ENCODE assay signal across 25 mouse cellular contexts in the genomic region with DNA sequence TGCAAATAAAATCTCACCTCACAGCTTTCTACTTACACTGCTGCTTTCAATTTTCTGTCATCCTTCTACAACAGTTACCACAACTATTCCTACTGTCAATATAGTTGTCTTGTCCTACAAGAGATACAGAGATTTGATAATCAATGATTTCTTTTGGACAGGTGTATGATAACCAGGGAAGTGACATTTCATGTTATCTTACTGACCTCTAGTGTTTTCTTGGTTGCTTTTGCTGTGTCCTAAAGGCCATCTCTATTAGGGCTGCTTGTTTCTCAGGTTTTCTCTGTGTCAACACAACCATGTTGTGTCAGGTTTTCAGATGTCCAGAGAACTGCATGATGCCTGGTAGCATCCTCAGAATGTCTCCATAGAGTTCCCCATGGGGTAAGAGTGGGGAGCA. TPM values are rescaled to one million over a fixed set of nuclear protein-coding genes. Genes with fewer than 3 reads are reported as not detected.
DNase-seq lines count a peak whose midpoint lies in the region; ATAC-seq and TF ChIP-seq lines count a peak whose summit lies in the region.
"Had no signal": no experiment of that assay in that cellular context is flagged by ENCODE, and none has a peak within 500 bp of the region (broad histone marks: within the 10 kb centered on the region; RNA-seq: fewer than 3 reads in every experiment).

No protein-coding gene starts in this region.

- DNase-seq in A20 (ENCODE audit: low read depth, low spot score), result peak; percentile 18
- no peak for DNase-seq in CH12.LX (ENCODE audit: extremely low read depth)
- DNase-seq in Patski (ENCODE audit: low read depth, low spot score), result no peak
- no peak for DNase-seq in stomach, postnatal 0 days (ENCODE audit: low spot score)
- DNase-seq in right cerebral cortex, postnatal 36 days (ENCODE audit: low spot score in 2 of 2), result no peak
- DNase-seq in layer of hippocampus, adult 8-10 months (ENCODE audit: low spot score in 2 of 2), result no peak
- DNase-seq: adrenal gland, adult 2 months; adrenal gland, postnatal 10 days; adrenal gland, postnatal 25 days; B cell, adult 2 months; cerebellum, adult 11 months; cerebellum, adult 18-20 months; cerebellum, adult 8-10 months; cerebellum, adult 9-11 months; cerebellum, postnatal 14 days; cerebellum, postnatal 36 days; embryo, embryonic 11 days; forebrain, postnatal 0 days had no signal

- in situ Hi-C loops in CH12.LX (cut with MboI; ENCODE audit: low pct_ligation_motif_present, low pct_unique_long_range_greater_than_20kb, low sequenced_read_pairs), result loop anchor here (5.0 to 10.0 kb wide), 3 partner anchors 115 to 468 kb away; partner anchors contain the start of gene Serpinb8
- in situ Hi-C loops in Patski (cut with MboI; ENCODE audit: low pct_unique_long_range_greater_than_20kb), result loop anchor here (5.0 to 10.0 kb wide), 4 partner anchors 115 to 468 kb away; partner anchors contain the start of gene Serpinb8

- ATAC-seq in Patski, result no peak
- no peak for ATAC-seq in stomach, postnatal 0 days (ENCODE audit: low FRiP score, low TSS enrichment)
- no peak for ATAC-seq in erythroblast, adult 5-6 weeks (replicated peaks; ENCODE audit: low FRiP score, poor library complexity, severe bottlenecking)
- ATAC-seq: CD4-positive, CD25-positive, alpha-beta regulatory T cell, adult 4 months; forebrain, embryonic 13.5 days; forebrain, embryonic 15.5 days; forebrain, postnatal 0 days had no signal

- H3K9me3 ChIP-seq in CH12.LX (replicated peaks; ENCODE audit: low read length), result no peaks in the 10 kb centered on the region
- no peaks in the 10 kb centered on the region for H3K9me3 ChIP-seq in stomach, postnatal 0 days (ENCODE audit: control insufficient read depth, low read length)
- H3K9me3 ChIP-seq: embryonic facial prominence, embryonic 13.5 days; embryonic facial prominence, embryonic 15.5 days; forebrain, embryonic 13.5 days; forebrain, embryonic 15.5 days had no signal

- CTCF ChIA-PET in Patski (lab: Charles Lee), result interaction anchor here (1.2 to 1.4 kb wide), 2 partner anchors 26 to 465 kb away, joined by 3 read pairs; no protein-coding TSS in a partner anchor

- no peak overlapping the region for H3K4me2 ChIP-seq in CH12.LX (ENCODE audit: insufficient read depth, low read depth, poor library complexity, severe bottlenecking)
- no peak overlapping the region for H3K4me2 ChIP-seq in stomach, postnatal 0 days (replicated peaks; ENCODE audit: low read depth)
- H3K4me2 ChIP-seq: embryonic facial prominence, embryonic 13.5 days; embryonic facial prominence, embryonic 15.5 days; forebrain, embryonic 13.5 days; forebrain, embryonic 15.5 days had no signal

- H3K36me3 ChIP-seq in CH12.LX (replicated peaks in 1 of 2; ENCODE audit: control insufficient read depth in 1 of 2, insufficient read depth in 1 of 2, low read length in 1 of 2), result no peaks in the 10 kb centered on the region
- no peaks in the 10 kb centered on the region for H3K36me3 ChIP-seq in stomach, postnatal 0 days (ENCODE audit: control insufficient read depth, insufficient read depth, low read length)
- H3K36me3 ChIP-seq: embryonic facial prominence, embryonic 13.5 days; embryonic facial prominence, embryonic 15.5 days; forebrain, embryonic 15.5 days had no signal

- H3K4me1 ChIP-seq in CH12.LX (ENCODE audit: control insufficient read depth in 1 of 2, insufficient read depth in 2 of 2), result no peaks in the 10 kb centered on the region
- H3K4me1 ChIP-seq in stomach, postnatal 0 days (replicated peaks; ENCODE audit: control insufficient read depth, insufficient read depth), result no peaks in the 10 kb centered on the region
- H3K4me1 ChIP-seq: embryonic facial prominence, embryonic 13.5 days; embryonic facial prominence, embryonic 15.5 days; forebrain, embryonic 13.5 days; forebrain, embryonic 15.5 days had no signal

- H3K4me3 ChIP-seq in CH12.LX (replicated peaks in 1 of 3; ENCODE audit: low read depth in 2 of 3, low read length in 2 of 3, poor library complexity in 1 of 3), result no peak overlapping the region
- no peak overlapping the region for H3K4me3 ChIP-seq in stomach, postnatal 0 days (ENCODE audit: low read depth, low read length)
- H3K4me3 ChIP-seq: embryonic facial prominence, embryonic 13.5 days; embryonic facial prominence, embryonic 15.5 days; forebrain, embryonic 13.5 days; forebrain, embryonic 15.5 days had no signal

- TF ChIP-seq CTCF in CH12.LX (conservative IDR thresholded peaks at IDR 0.05 in 1 of 2, IDR thresholded peaks at IDR 0.05 in 1 of 2; ENCODE audit: low read depth in 2 of 2, low read length in 2 of 2), result peak in 1 of 2 experiments; percentile 73; a peak in 2 of 4 replicates
- TF ChIP-seq CTCF in Patski (IDR thresholded peaks at IDR 0.05), result peak; percentile 25
- TF ChIP-seq CTCF in stomach, postnatal 0 days (IDR thresholded peaks at IDR 0.05; ENCODE audit: low read depth), result peak; percentile 18

- H3K79me2 ChIP-seq in CH12.LX (replicated peaks; ENCODE audit: control insufficient read depth, extremely low read depth, insufficient read depth, poor library complexity, severe bottlenecking), result no peaks in the 10 kb centered on the region

- POLR2A ChIA-PET in Patski (lab: Charles Lee), result no interaction called here

- H3K27me3 ChIP-seq in CH12.LX (replicated peaks) (no peaks in the 10 kb centered on the region), Patski (peaks cover 13% of the 10 kb centered on the region)
- no peaks in the 10 kb centered on the region for H3K27me3 ChIP-seq in stomach, postnatal 0 days (ENCODE audit: control insufficient read depth, insufficient read depth, low read length)
- H3K27me3 ChIP-seq: embryonic facial prominence, embryonic 13.5 days; embryonic facial prominence, embryonic 15.5 days; forebrain, embryonic 13.5 days; forebrain, embryonic 15.5 days had no signal

- no peak overlapping the region for H3K27ac ChIP-seq in CH12.LX (ENCODE audit: insufficient read depth, low read depth)
- no peak overlapping the region for H3K27ac ChIP-seq in stomach, postnatal 0 days (replicated peaks)
- H3K27ac ChIP-seq: embryonic facial prominence, embryonic 13.5 days; embryonic facial prominence, embryonic 15.5 days; forebrain, embryonic 13.5 days; forebrain, embryonic 15.5 days had no signal

- TF ChIP-seq RAD21 in CH12.LX (IDR thresholded peaks at IDR 0.05; ENCODE audit: low read depth, low read length), result peak; percentile 81

- no peak for TF ChIP-seq POLR2A in CH12.LX (IDR thresholded peaks at IDR 0.05; ENCODE audit: low read depth, low read length)

- no peak for TF ChIP-seq EP300 in CH12.LX (IDR thresholded peaks at IDR 0.05; ENCODE audit: low read length)
- no peak for TF ChIP-seq EP300 in stomach, postnatal 0 days (optimal IDR thresholded peaks at IDR 0.05)

- H3K9ac ChIP-seq in CH12.LX (ENCODE audit: insufficient read depth, low read depth), result no peak overlapping the region
- H3K9ac ChIP-seq in stomach, postnatal 0 days (ENCODE audit: low read length), result no peak overlapping the region
- H3K9ac ChIP-seq: embryonic facial prominence, embryonic 13.5 days; embryonic facial prominence, embryonic 15.5 days; forebrain, embryonic 13.5 days; forebrain, embryonic 15.5 days; forebrain, postnatal 0 days had no signal

- dilution Hi-C loops in CH12.LX (cut with MboI; ENCODE audit: extremely low pct_ligation_motif_present, extremely low pct_unique_long_range_greater_than_20kb, low sequenced_read_pairs), result no loop called here

TF ChIP-seq in CH12.LX, 34 proteins besides CTCF, POLR2A, EP300 and RAD21:
- TF ChIP-seq ELF1 (IDR thresholded peaks at IDR 0.05; ENCODE audit: low read depth, low read length) (no peak), ZC3H11A (IDR thresholded peaks at IDR 0.05; ENCODE audit: low read depth, low read length) (peak; percentile 44), SMC3 (IDR thresholded peaks at IDR 0.05; ENCODE audit: low read depth, low read length) (peak; percentile 75)

RNA-seq across cellular contexts. Expression of gene Serpinb2, which starts 31.3 kb away (rescaled TPM):
- total RNA-seq in CH12.LX (2012; rRNA removed) (not detected in 2 replicates), CH12.LX (2014; rRNA removed) (not detected in 2 replicates)
- polyA plus RNA-seq in CH12.LX (2012; ENCODE audit: insufficient read length, low read depth) (not detected in 2 replicates), Patski (2021) (4.3 TPM)
- polyA plus RNA-seq in stomach, postnatal 0 days (2015; fragmentation: Nextera tagmentation; extraction: Ambion mirVana), result 37.2 and 41.3 TPM in 2 replicates
- 0.38 and 0.63 TPM in 2 replicates for total RNA-seq in erythroblast, adult 5-6 weeks (2015; ENCODE audit: low replicate concordance)
- total RNA-seq in erythroblast, adult 5-6 weeks (2017; ENCODE audit: low replicate concordance), result 0.51 and 1.7 TPM in 2 replicates
- not detected for total RNA-seq in layer of hippocampus, adult 8-10 months (2022)
- total RNA-seq: adrenal gland, postnatal 25 days; common myeloid progenitor, adult 5-6 weeks had no signal
- polyA plus RNA-seq: adrenal gland, adult 2 months; CD4-positive, CD25-positive, alpha-beta regulatory T cell, adult 4 months had no signal
